34 mouse cellular contexts compared by ENCODE assay signal in the genomic region with DNA sequence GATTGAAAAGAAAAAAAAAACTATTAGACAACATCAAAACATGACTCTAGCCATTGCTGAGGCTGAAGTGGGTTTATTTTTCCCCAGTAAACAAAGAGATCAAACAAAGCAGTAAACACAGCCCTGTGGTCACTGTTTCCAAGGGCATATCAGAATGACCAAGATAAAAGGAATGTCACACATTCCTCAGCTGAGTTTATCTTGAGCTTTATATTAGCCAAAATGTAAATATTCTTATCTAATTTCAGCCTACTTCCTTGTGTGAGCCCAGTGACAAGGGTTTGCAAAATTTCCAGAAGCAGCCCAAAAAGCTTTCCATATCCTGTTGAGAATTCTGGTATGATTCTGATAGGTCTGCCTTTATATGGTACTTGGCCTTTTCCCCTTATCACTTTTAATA. TPM values are rescaled to one million over a fixed set of nuclear protein-coding genes. Genes with fewer than 3 reads are reported as not detected.
"Had no signal": no experiment of that assay in that cellular context is flagged by ENCODE, and none has a peak within 500 bp of the region (broad histone marks: within the 10 kb centered on the region; RNA-seq: fewer than 3 reads in every experiment).

No protein-coding gene starts in this region.

- H3K9ac ChIP-seq: embryonic facial prominence, embryonic 12.5 days; embryonic facial prominence, embryonic 13.5 days; embryonic facial prominence, embryonic 15.5 days; forebrain, embryonic 12.5 days; forebrain, embryonic 13.5 days; forebrain, embryonic 15.5 days; forebrain, postnatal 0 days had no signal

- ATAC-seq: forebrain, embryonic 13.5 days; forebrain, embryonic 14.5 days; forebrain, embryonic 15.5 days; forebrain, embryonic 16.5 days; forebrain, postnatal 0 days had no signal

- H3K4me2 ChIP-seq: embryonic facial prominence, embryonic 12.5 days; embryonic facial prominence, embryonic 13.5 days; embryonic facial prominence, embryonic 15.5 days; forebrain, embryonic 12.5 days; forebrain, embryonic 13.5 days; forebrain, embryonic 15.5 days had no signal

- H3K4me1 ChIP-seq: embryonic facial prominence, embryonic 10.5 days; embryonic facial prominence, embryonic 12.5 days; embryonic facial prominence, embryonic 13.5 days; embryonic facial prominence, embryonic 15.5 days; forebrain, embryonic 10.5 days; forebrain, embryonic 12.5 days; forebrain, embryonic 13.5 days; forebrain, embryonic 15.5 days had no signal

- H3K27ac ChIP-seq: embryonic facial prominence, embryonic 10.5 days; embryonic facial prominence, embryonic 12.5 days; embryonic facial prominence, embryonic 13.5 days; embryonic facial prominence, embryonic 15.5 days; forebrain, embryonic 10.5 days; forebrain, embryonic 12.5 days; forebrain, embryonic 13.5 days; forebrain, embryonic 15.5 days; gastrocnemius, adult 2 months had no signal

- H3K27me3 ChIP-seq: embryonic facial prominence, embryonic 12.5 days; embryonic facial prominence, embryonic 13.5 days; embryonic facial prominence, embryonic 15.5 days; forebrain, embryonic 12.5 days; forebrain, embryonic 13.5 days; forebrain, embryonic 15.5 days had no signal

- DNase-seq: cerebellum, adult 18-20 months; cerebellum, adult 2 months; cerebellum, adult 8-10 months; cerebellum, adult 9-10 months; cerebellum, adult 9-11 months; cerebellum, postnatal 10 days; cerebellum, postnatal 14 days; cerebellum, postnatal 25 days; cerebellum, postnatal 36 days; embryo, embryonic 11 days; forebrain, postnatal 0 days; gastrocnemius, adult 2 months; gastrocnemius, postnatal 10 days; gastrocnemius, postnatal 14 days; gastrocnemius, postnatal 25 days; gastrocnemius, postnatal 36 days; heart, adult 11 months had no signal

- H3K9me3 ChIP-seq: embryonic facial prominence, embryonic 15.5 days; forebrain, embryonic 15.5 days had no signal

- H3K36me3 ChIP-seq: embryonic facial prominence, embryonic 10.5 days; embryonic facial prominence, embryonic 12.5 days; embryonic facial prominence, embryonic 13.5 days; embryonic facial prominence, embryonic 15.5 days; forebrain, embryonic 10.5 days; forebrain, embryonic 12.5 days; forebrain, embryonic 15.5 days had no signal

- H3K4me3 ChIP-seq: embryonic facial prominence, embryonic 10.5 days; embryonic facial prominence, embryonic 12.5 days; embryonic facial prominence, embryonic 13.5 days; embryonic facial prominence, embryonic 15.5 days; erythroblast, embryonic 14.5 days; forebrain, embryonic 10.5 days; forebrain, embryonic 12.5 days; forebrain, embryonic 13.5 days; forebrain, embryonic 15.5 days; gastrocnemius, adult 2 months had no signal

RNA-seq across cellular contexts. Expression of a gene that starts 8.6 kb away (rescaled TPM):
- polyA plus RNA-seq: cerebellum, adult 2 months; cortical plate, adult 2 months; embryonic facial prominence, embryonic 10.5 days; embryonic facial prominence, embryonic 11.5 days; embryonic facial prominence, embryonic 12.5 days; embryonic facial prominence, embryonic 13.5 days; erythroblast, embryonic 14.5 days; forebrain, embryonic 10.5 days; forebrain, embryonic 11.5 days; forebrain, embryonic 12.5 days; forebrain, embryonic 13.5 days; forebrain, embryonic 14.5 days; forebrain, embryonic 15.5 days; forebrain, embryonic 16.5 days; forebrain, postnatal 0 days; frontal cortex, adult 2 months; gonadal fat pad, adult 2 months had no signal

RNA-seq across cellular contexts. Expression of a gene that starts 21.2 kb away (rescaled TPM):
- polyA plus RNA-seq: cerebellum, adult 2 months; cortical plate, adult 2 months; embryonic facial prominence, embryonic 10.5 days; embryonic facial prominence, embryonic 11.5 days; embryonic facial prominence, embryonic 12.5 days; embryonic facial prominence, embryonic 13.5 days; embryonic facial prominence, embryonic 14.5 days; embryonic facial prominence, embryonic 15.5 days; erythroblast, embryonic 14.5 days; forebrain, embryonic 10.5 days; forebrain, embryonic 11.5 days; forebrain, embryonic 12.5 days; forebrain, embryonic 13.5 days; forebrain, embryonic 14.5 days; forebrain, embryonic 15.5 days; forebrain, embryonic 16.5 days; forebrain, postnatal 0 days; frontal cortex, adult 2 months; gonadal fat pad, adult 2 months had no signal

RNA-seq across cellular contexts. Expression of a gene that starts 51.2 kb away (rescaled TPM):
- polyA plus RNA-seq: cerebellum, adult 2 months; cortical plate, adult 2 months; embryonic facial prominence, embryonic 10.5 days; embryonic facial prominence, embryonic 11.5 days; embryonic facial prominence, embryonic 12.5 days; embryonic facial prominence, embryonic 13.5 days; embryonic facial prominence, embryonic 14.5 days; embryonic facial prominence, embryonic 15.5 days; erythroblast, embryonic 14.5 days; forebrain, embryonic 10.5 days; forebrain, embryonic 11.5 days; forebrain, embryonic 12.5 days; forebrain, embryonic 13.5 days; forebrain, embryonic 14.5 days; forebrain, embryonic 15.5 days; forebrain, embryonic 16.5 days; forebrain, postnatal 0 days; frontal cortex, adult 2 months; gonadal fat pad, adult 2 months had no signal

RNA-seq across cellular contexts. Expression of a gene that starts 54.9 kb away (rescaled TPM):
- polyA plus RNA-seq: cerebellum, adult 2 months; cortical plate, adult 2 months; embryonic facial prominence, embryonic 10.5 days; embryonic facial prominence, embryonic 11.5 days; embryonic facial prominence, embryonic 12.5 days; embryonic facial prominence, embryonic 13.5 days; embryonic facial prominence, embryonic 14.5 days; embryonic facial prominence, embryonic 15.5 days; erythroblast, embryonic 14.5 days; forebrain, embryonic 10.5 days; forebrain, embryonic 11.5 days; forebrain, embryonic 12.5 days; forebrain, embryonic 13.5 days; forebrain, embryonic 14.5 days; forebrain, embryonic 15.5 days; forebrain, embryonic 16.5 days; forebrain, postnatal 0 days; frontal cortex, adult 2 months; gonadal fat pad, adult 2 months had no signal
